Mouse (Mus musculus) gonadal fat pad, adult 2 months (tissue): ENCODE measurements around the gene Bdkrb2. TPM values are rescaled to one million over a fixed set of nuclear protein-coding genes. Genes with fewer than 3 reads are reported as not detected.

Experiments used
- DNase-seq: peaks from one replicate; pipeline ENCODE4 v3.0.0-alpha.2; 2012; ENCODE audit warnings: low read depth
- polyA plus RNA-seq: library from polyadenylated mRNA; depleted of rRNA; stranded (reverse); fragments of >200 nt; gene quantifications from 2 replicates; pipeline ENCODE4 v1.2.3, GENCODE M21; 2012

Gene Bdkrb2
- polyA plus RNA-seq, 1 experiment: 0.92 TPM

DNA sequence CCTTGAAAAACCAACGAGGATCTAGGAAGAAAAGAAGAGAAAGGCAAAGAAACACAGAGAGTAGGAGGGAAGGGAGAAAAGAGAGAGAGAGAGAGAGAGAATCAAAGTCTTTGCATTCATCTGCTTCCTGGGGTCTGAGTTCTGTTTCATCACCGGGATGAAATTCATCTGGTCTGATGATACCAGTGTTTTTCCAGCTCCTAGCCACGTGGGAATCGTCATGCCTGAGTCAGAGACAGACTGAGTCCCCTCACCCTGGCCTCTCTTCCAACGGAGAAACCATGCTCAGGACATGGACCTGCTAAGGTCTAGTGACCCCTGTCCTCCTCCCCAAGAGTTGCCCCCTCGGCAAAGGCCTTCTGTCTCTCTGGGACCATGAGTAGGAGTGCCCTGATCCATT, 16.5 kb upstream of the Bdkrb2 start:
- no peak for DNase-seq

DNA sequence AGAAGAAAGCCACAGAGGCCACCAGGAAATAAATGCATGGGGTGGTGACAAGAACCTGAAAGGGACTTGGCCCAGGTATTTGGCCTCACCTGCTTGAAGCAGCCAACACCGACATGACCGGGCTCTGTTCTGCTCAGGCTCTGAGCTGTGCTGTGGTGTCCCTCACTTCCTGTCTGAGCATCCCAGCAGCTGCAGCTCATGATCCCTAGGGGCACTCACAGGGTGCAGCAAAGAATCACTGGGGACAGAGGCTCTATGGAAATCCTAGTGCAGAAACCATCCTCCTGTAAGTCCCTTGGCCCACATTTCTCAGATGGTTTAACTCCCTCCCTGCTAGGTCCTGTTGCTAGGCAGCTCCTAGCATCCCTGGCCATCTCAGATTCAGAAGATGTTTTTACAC, 15.9 kb upstream of the Bdkrb2 start:
- no peak for DNase-seq

DNA sequence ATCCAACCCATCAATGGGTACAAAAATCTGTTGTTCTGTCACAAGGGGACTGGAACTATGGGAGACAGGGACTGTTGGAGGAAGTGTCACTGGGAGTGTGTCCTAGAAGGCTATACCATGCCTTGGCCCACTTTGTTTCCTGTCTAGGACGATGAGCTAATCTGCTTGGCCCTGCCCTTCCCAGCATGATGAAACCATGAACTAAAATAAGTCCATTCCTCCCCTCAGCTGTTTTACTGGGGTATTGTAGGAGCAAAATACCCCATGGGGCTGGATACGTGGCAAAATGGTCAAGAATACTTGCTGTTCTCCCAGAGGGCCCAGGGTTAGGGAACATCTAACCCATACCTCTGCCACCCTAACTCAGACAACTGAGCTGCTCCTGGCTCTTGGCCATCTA, 15.0 kb upstream of the Bdkrb2 start:
- DNase-seq: no peak

GRCm38 (mm10) chr12:105548881-105549280, 14.1 kb upstream of the Bdkrb2 start:
- no peak for DNase-seq

- DNase-seq: no peak
These were observed 12.9 kb upstream of the Bdkrb2 start for GRCm38 (mm10) chr12:105549835-105550802.

- DNase-seq: no peak
These were observed 11.5 kb upstream of the Bdkrb2 start for GRCm38 (mm10) chr12:105551551-105551989.

DNA sequence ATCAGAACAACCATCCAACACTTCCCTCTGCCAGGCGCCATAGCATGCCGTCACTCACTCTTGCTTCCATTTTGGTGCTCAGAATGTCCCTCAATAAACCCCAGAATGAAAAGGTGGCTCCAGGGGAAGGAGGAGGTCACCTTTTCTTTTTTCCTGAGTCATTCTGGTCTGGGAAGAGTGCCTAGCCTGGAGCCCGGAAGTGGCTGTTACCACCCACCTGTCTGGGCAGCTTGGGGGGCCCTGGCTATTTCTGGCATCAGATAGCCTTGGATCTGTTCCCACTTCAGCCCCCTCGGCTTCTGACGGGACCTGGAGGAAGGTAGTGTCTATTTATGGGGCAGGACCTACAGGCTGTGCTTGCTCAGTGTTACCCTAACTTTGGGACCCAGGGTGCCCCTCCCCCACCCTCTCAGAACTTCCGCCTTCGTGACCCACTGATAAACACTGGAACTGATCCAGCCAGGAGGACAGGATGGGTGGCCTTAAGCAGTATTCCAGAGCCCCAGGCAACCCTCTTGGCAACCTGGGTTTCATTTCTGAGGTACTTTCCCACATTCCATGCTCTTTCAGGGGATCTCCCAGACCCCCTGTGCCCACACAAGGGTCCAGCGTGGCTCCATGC, 8.8 kb upstream of the Bdkrb2 start:
- DNase-seq: no peak

GRCm38 (mm10) chr12:105555172-105555571, 7.9 kb upstream of the Bdkrb2 start:
- no peak for DNase-seq

DNA sequence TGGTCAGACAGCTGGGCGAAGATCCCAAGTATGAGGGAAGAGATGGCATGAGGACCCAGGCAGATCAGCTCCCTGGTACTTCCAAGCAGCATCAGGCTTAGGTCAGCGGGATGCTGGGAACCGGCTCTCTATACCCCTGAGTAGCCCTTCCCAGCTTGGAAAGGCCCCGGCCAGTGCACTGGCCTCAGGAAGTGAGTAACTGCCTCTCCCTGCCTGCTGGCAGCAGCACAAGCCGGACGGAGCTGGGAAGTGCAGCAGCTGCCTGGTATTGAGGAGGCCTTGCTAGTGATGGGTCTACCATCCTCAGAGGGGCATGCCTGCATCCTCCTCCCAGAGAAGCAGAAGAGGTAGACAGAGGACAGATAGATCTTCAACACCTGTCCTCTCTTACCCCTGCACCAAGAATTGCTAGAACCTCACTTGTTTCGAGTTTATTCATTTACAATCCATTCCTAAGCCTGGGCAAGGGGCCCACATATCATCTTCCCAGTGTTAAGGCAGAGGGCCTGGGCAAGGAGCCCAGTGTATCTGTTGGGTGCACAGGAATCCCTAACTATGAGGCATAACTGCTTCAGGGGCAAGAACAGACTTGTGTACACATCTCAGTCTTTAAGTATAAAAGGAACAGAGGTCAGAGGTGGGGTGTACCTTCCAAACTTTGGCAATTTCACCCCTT, 5.6 kb upstream of the Bdkrb2 start:
- no peak for DNase-seq

DNA sequence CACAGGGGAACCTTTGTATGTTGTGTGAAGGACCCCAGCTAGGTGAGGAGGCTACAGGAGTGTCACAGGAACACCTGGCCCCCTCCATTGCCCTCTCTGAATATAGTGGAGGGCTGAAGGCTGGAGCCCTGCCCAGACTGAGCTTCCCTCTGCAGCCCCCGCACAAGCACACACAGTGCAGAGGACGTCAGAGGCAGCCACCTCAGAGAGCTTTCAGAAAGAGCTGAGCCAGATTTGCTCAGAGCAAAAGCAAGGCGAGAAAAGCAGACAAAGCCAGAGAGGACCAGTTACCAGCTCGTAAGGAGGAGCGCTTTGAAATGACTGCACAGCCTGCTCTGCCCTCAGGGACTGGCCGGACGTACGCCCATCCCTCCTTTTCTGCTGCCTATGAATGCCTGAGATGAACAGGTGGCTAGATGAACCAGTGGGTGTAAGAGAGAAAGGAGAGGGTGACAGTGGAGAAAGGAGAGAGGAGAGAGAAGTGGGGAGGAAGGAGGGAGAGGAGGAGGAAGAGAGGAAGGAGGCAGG, 2.0 kb upstream of the Bdkrb2 start:
- DNase-seq: no peak

DNA sequence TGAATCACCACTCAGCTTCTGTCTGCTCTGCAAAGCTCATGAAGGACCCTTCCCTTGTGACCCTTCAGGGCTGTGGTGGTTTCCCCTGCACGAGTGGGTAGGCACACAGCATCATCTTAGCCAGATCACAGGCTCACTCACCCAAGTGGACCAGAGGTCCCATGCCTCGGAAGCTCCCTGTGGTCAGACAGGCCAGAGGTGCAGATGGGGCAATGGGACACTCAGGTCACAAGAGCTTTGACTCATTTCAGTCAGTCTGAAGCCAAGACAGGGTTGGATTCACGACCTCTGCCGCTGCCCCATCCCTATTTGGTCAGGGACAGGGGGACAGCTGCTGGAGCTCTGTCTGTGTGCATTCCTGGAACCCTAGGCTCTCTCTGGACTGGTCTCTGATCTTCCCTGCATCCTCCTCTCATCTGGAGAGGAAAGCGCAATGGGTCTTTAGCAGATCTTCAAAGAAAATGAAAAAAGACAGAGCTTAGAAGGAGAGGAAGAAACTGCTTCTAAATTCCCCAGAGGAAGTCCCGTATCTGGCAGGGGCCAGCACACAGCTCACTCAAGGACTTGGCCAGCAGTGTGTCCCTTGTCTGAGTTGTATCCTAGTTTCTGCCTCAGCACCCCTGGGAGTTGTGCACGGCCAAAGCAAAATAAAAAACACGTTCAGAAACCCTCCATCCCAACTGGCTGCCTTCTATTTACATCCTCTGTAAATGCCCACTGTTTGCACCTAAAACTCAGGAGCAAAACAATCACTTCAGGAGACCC, 788 bp upstream of the Bdkrb2 start:
- DNase-seq: no peak

DNA sequence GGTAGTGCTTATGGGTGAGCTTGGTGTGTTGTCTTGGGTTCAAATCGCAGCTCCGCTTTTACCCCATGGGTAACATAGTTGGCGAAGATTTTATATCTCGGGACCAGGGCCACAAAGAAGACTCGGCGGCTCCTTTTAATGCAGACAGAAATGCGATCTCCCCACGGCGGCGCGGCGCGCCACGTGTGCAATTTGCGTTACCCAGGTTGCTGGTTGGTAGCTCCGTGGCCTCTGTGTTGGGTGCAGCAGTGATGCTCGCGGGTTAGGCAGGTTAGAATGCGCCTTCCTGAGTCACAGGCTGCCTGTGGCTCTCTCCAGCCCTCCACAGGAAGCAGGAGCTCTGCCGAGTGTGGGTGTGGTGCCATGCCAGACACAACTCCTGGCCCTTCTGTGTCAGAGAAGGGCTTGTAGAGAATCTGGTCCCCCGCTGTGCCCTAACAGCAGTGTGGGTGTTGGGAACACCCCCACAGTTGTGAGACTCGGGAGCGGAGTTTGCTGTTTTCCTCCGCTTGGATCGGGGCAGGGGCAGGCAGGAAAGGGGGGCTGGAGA, 775 bp downstream of the Bdkrb2 start:
- DNase-seq: no peak

- DNase-seq: no peak
These were observed 2.2 kb downstream of the Bdkrb2 start for GRCm38 (mm10) chr12:105565221-105565620.

DNA sequence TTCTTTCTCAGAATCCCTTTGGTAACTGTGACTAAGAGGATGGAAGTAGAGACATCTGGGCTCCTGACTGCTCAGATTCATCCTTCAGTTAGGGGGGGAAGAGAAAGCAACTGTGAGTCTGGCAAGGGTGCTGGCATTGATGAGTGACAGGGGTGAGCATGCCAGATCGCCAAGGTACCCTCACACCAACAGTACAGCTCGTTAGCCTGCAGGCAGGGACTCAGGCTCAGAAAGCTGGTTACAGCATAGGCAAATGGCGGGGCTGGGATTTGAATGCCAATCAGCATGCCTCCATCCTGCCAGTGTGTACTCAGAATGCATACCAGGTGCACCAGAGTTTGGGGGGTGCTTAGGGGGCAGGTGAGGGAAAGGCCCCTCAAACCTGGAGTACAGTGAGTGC, 8.8 kb downstream of the Bdkrb2 start:
- no peak for DNase-seq

GRCm38 (mm10) chr12:105572622-105573021, 9.6 kb downstream of the Bdkrb2 start:
- no peak for DNase-seq

DNA sequence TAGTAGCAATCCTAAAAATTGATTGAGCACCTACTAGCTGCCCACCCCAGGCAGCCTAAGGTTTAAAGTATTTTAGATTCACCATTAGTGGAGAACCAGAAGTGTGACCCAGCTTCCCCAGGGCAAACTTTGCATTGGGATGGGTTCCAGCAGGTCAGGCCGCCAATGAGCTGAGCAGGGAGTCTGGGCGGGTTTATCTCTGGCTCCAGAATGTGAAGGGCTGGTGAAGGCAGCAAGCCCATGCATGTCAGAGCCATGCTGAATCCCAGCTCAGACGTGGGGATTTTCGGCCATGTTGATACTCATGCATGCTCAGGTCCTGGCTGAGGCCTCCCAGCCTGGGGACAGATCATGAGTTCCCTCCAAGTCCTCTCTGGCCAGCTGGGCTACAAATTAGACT, 11.3 kb downstream of the Bdkrb2 start:
- no peak for DNase-seq

DNA sequence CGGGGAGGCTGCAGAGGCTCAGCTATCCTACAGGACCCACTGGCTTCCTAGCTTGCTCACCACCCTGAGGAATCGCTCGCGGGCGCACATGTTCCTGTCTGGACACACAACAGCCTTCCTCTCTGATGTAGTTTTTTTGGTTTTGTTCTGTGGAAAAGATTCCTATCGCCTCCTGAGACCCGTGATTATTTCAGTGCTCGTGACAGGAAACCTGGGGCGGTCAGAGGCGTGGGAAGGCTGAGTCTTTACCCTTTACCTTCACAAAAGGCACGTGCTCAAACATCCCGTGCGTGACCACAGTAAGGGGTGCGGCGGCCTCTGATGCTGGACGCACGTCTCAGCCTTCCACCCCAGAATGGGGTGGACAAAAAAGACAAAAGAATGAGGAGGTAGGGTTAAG, 17.5 kb downstream of the Bdkrb2 start:
- DNase-seq: no peak

- no peak for DNase-seq
These were observed 19.5 kb downstream of the Bdkrb2 start for GRCm38 (mm10) chr12:105582486-105582885.

DNA sequence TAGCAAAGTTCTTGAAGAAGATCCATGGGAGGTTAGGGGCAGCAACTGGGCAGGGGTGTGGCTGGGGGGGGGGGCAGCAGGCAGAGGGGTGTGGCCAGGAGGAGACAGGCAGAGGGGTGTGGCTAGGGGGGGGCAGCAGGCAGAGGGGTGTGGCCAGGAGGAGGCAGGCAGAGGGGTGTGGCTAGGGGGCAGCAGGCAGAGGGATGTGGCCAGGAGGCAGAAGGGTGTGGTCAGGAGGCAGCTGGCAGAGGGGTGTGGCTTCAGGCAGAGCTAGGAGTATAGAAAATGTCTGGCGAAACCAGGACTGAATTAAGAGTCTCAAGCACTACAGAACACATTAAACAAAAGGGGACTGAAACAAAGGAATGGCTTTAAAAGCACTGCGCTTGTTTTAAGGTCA, 20.5 kb downstream of the Bdkrb2 start:
- DNase-seq: no peak

GRCm38 (mm10) chr12:105584851-105585250, 21.8 kb downstream of the Bdkrb2 start:
- no peak for DNase-seq

GRCm38 (mm10) chr12:105587526-105587925, 24.5 kb downstream of the Bdkrb2 start:
- DNase-seq: no peak
